Mouse (Mus musculus): ENCODE measurements at regions not wholly inside any gene's neighbourhood (a gene's known extent, or its start where the extent isn't known, plus 50 kb on each side); places are given as distances from the start of the nearest gene placed in this dataset. TPM values are rescaled to one million over a fixed set of nuclear protein-coding genes. Genes with fewer than 3 reads are reported as not detected.

DNA sequence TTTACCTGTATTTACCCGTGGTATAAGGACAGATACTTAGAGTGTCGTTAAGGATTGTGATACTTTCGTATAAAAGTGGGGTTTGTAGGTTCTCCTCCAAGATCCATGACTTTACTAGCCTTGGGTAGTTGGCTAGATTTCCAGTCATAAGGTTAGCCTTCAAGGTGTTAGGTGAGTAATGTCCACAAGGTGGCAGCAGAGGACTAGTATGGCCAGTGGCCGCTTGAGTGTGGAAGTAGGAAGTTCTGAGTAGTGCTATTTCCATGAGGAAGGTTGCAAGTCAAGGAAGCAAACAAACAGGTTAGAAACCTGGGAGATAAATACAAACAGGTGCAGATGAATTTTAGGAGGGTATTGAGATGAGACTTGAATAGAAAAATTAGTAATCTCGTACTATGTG lies 101.9 kb downstream of the 4931417E11Rik start:
- H3K79me2 ChIP-seq (ENCODE audit: control insufficient read depth, insufficient read depth), result no peaks in the 10 kb centered on the region
- no peak overlapping the region for H3K4me3 ChIP-seq (ENCODE audit: insufficient read depth, poor library complexity, severe bottlenecking)
- H3ac ChIP-seq (ENCODE audit: control insufficient read depth, insufficient read length, low read depth), result no peak overlapping the region
- no peaks in the 10 kb centered on the region for H3K36me3 ChIP-seq (ENCODE audit: control insufficient read depth, insufficient read depth)
- H3K79me3 ChIP-seq (ENCODE audit: low read depth), result no peaks in the 10 kb centered on the region
- no peak for TF ChIP-seq USF1 (IDR thresholded peaks at IDR 0.05; ENCODE audit: low read depth)
- peak; percentile 57 for TF ChIP-seq CTCF (IDR thresholded peaks at IDR 0.05; ENCODE audit: control insufficient read depth, insufficient read depth, insufficient read length)
- TF ChIP-seq FOSL1 (IDR thresholded peaks at IDR 0.05; ENCODE audit: insufficient read depth, low read length, poor library complexity, severe bottlenecking), result no peak
- no peak for TF ChIP-seq CEBPB (IDR thresholded peaks at IDR 0.05; ENCODE audit: low read depth)
- no peak for TF ChIP-seq MYOG (IDR thresholded peaks at IDR 0.05; ENCODE audit: control insufficient read depth, extremely low read depth, insufficient read length)
- no peak for TF ChIP-seq MYOD1 (IDR thresholded peaks at IDR 0.05; ENCODE audit: control insufficient read depth, insufficient read length, low read depth)
- no peaks in the 10 kb centered on the region for H3K27me3 ChIP-seq (ENCODE audit: control insufficient read depth, insufficient read depth, insufficient read length)

- Histone ChIP-seq H3K4me3 (ENCODE audit: insufficient read depth, poor library complexity, severe bottlenecking) (no peak overlapping the region), H3ac (ENCODE audit: control insufficient read depth, insufficient read length, low read depth) (no peak overlapping the region), H3K79me3 (ENCODE audit: low read depth) (no peaks in the 10 kb centered on the region), H3K27me3 (ENCODE audit: control insufficient read depth, insufficient read depth, insufficient read length) (peaks cover 7% of the 10 kb centered on the region), H3K36me3 (ENCODE audit: control insufficient read depth, insufficient read depth) (no peaks in the 10 kb centered on the region), H3K79me2 (ENCODE audit: control insufficient read depth, insufficient read depth) (no peaks in the 10 kb centered on the region)
- TF ChIP-seq CTCF (IDR thresholded peaks at IDR 0.05; ENCODE audit: control insufficient read depth, insufficient read depth, insufficient read length), result no peak
- TF ChIP-seq CEBPB (IDR thresholded peaks at IDR 0.05; ENCODE audit: low read depth), result no peak
- TF ChIP-seq MYOG (IDR thresholded peaks at IDR 0.05; ENCODE audit: control insufficient read depth, extremely low read depth, insufficient read length), result no peak
- no peak for TF ChIP-seq MYOD1 (IDR thresholded peaks at IDR 0.05; ENCODE audit: control insufficient read depth, insufficient read length, low read depth)
- TF ChIP-seq FOSL1 (IDR thresholded peaks at IDR 0.05; ENCODE audit: insufficient read depth, low read length, poor library complexity, severe bottlenecking), result no peak
- TF ChIP-seq MAX (IDR thresholded peaks at IDR 0.05), result no peak
- TF ChIP-seq USF1 (IDR thresholded peaks at IDR 0.05; ENCODE audit: low read depth), result no peak
Observed at GRCm38 (mm10) chr6:73366626-73367025, 102.8 kb downstream of the 4931417E11Rik start.

- TF ChIP-seq MYOG (IDR thresholded peaks at IDR 0.05; ENCODE audit: control insufficient read depth, extremely low read depth, insufficient read length) (no peak), MYOD1 (IDR thresholded peaks at IDR 0.05; ENCODE audit: control insufficient read depth, insufficient read length, low read depth) (no peak), CEBPB (IDR thresholded peaks at IDR 0.05; ENCODE audit: low read depth) (no peak), FOSL1 (IDR thresholded peaks at IDR 0.05; ENCODE audit: insufficient read depth, low read length, poor library complexity, severe bottlenecking) (no peak), MAX (IDR thresholded peaks at IDR 0.05) (no peak), CTCF (IDR thresholded peaks at IDR 0.05; ENCODE audit: control insufficient read depth, insufficient read depth, insufficient read length) (no peak)
- no peaks in the 10 kb centered on the region for H3K36me3 ChIP-seq (ENCODE audit: control insufficient read depth, insufficient read depth)
- H3K27me3 ChIP-seq (ENCODE audit: control insufficient read depth, insufficient read depth, insufficient read length), result peaks cover 10% of the 10 kb centered on the region
- no peak overlapping the region for H3K4me3 ChIP-seq (ENCODE audit: insufficient read depth, poor library complexity, severe bottlenecking)
- H3K79me2 ChIP-seq (ENCODE audit: control insufficient read depth, insufficient read depth), result no peaks in the 10 kb centered on the region
- no peak overlapping the region for H3ac ChIP-seq (ENCODE audit: control insufficient read depth, insufficient read length, low read depth)
- no peaks in the 10 kb centered on the region for H3K79me3 ChIP-seq (ENCODE audit: low read depth)
Observed at GRCm38 (mm10) chr6:73365306-73365705, 104.2 kb downstream of the 4931417E11Rik start.

- no peaks in the 10 kb centered on the region for H3K36me3 ChIP-seq (ENCODE audit: control insufficient read depth, insufficient read depth)
- no peaks in the 10 kb centered on the region for H3K79me3 ChIP-seq (ENCODE audit: low read depth)
- H3K4me3 ChIP-seq (ENCODE audit: insufficient read depth, poor library complexity, severe bottlenecking), result no peak overlapping the region
- TF ChIP-seq MYOG (IDR thresholded peaks at IDR 0.05; ENCODE audit: control insufficient read depth, extremely low read depth, insufficient read length) (no peak), CEBPB (IDR thresholded peaks at IDR 0.05; ENCODE audit: low read depth) (no peak), MAX (IDR thresholded peaks at IDR 0.05) (no peak)
- no peaks in the 10 kb centered on the region for H3K79me2 ChIP-seq (ENCODE audit: control insufficient read depth, insufficient read depth)
- H3ac ChIP-seq (ENCODE audit: control insufficient read depth, insufficient read length, low read depth), result no peak overlapping the region
- no peaks in the 10 kb centered on the region for H3K27me3 ChIP-seq (ENCODE audit: control insufficient read depth, insufficient read depth, insufficient read length)
Observed at GRCm38 (mm10) chr6:73334995-73335394, 86.8 kb downstream of the Suclg1 start.

DNA sequence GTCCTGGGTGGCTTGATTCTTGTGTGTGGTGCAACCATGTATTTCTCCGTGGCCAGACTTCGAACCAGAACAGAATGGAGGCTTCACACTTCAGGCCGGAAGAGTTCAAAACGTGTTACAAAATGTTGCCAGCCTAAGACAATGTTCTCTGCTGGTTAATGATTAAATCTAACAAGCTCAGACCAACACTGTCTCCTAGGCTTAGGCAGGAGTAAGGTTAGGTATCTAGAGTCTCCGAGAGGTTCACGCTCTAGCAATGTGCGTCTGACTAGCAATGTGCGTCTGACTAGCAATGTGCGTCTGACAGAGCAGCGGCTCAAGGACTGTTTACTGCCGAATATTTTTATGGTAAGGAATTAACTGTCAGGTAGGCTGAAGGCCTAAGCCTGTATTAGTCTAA lies 81.5 kb downstream of the Suclg1 start:
- no peak for TF ChIP-seq FOSL1 (IDR thresholded peaks at IDR 0.05; ENCODE audit: insufficient read depth, low read length, poor library complexity, severe bottlenecking)
- TF ChIP-seq CTCF (IDR thresholded peaks at IDR 0.05; ENCODE audit: control insufficient read depth, insufficient read depth, insufficient read length), result no peak
- TF ChIP-seq CEBPB (IDR thresholded peaks at IDR 0.05; ENCODE audit: low read depth), result no peak
- TF ChIP-seq MAX (IDR thresholded peaks at IDR 0.05), result no peak
- TF ChIP-seq MYOG (IDR thresholded peaks at IDR 0.05; ENCODE audit: control insufficient read depth, extremely low read depth, insufficient read length), result no peak
- TF ChIP-seq USF1 (IDR thresholded peaks at IDR 0.05; ENCODE audit: low read depth), result no peak
- no peak for TF ChIP-seq MYOD1 (IDR thresholded peaks at IDR 0.05; ENCODE audit: control insufficient read depth, insufficient read length, low read depth)
- H3ac ChIP-seq (ENCODE audit: control insufficient read depth, insufficient read length, low read depth), result no peak overlapping the region
- H3K27me3 ChIP-seq (ENCODE audit: control insufficient read depth, insufficient read depth, insufficient read length), result peaks cover 5% of the 10 kb centered on the region

More for the DNA sequence above, 81.5 kb downstream of the Suclg1 start:
- H3K36me3 ChIP-seq (ENCODE audit: control insufficient read depth, insufficient read depth), result no peaks in the 10 kb centered on the region
- no peak overlapping the region for H3K4me3 ChIP-seq (ENCODE audit: insufficient read depth, poor library complexity, severe bottlenecking)
- H3K79me3 ChIP-seq (ENCODE audit: low read depth), result no peaks in the 10 kb centered on the region
- H3K79me2 ChIP-seq (ENCODE audit: control insufficient read depth, insufficient read depth), result no peaks in the 10 kb centered on the region

Small RNAs in the stretch of these regions (microRNA-seq; reads per million reads assigned to microRNA genes)
- not detected for gene Gm24370 (ENCODE audit: borderline microRNAs expressed)

Measured in C2C12 (cell line).